Mouse (Mus musculus): ENCODE data around the gene Shisal1. TPM values are rescaled to one million over a fixed set of nuclear protein-coding genes. Genes with fewer than 3 reads are reported as not detected.

Gene Shisal1
- polyA plus RNA-seq, 1 experiment from 2014 or later = 7.9 TPM

DNA sequence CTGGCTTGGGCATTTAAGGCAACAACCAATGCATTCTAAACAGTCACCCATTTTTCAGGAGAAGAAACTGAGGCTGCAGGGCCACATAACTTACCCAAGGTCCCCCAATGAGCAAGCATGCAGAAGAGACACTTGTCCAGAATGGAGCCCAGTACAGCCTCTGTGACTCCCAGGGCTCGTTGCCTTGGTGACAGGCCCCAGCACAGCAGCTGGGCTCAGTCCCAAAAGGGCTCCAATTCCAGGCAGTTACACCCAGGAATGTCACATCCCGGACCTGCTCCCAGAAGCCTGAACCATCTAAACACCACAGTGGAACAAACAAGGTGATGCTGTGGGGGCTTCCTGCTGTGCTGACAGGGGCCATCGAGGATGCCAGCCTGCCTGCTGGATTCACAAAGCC, 6.1 kb downstream of the Shisal1 start:
- Histone ChIP-seq H3K4me1 (ENCODE audit: control insufficient read depth, insufficient read depth, low read length) (peaks cover 32% of the 10 kb centered on the region), H3K4me2 (ENCODE audit: low read length) (no peak overlapping the region), H3K27ac (ENCODE audit: low read depth, low read length) (no peak overlapping the region), H3K9me3 (replicated peaks; ENCODE audit: control insufficient read depth, low read length) (no peaks in the 10 kb centered on the region), H3K9ac (ENCODE audit: low read length) (0 out of 2 replicates have a peak overlapping the region, but pooled peaks have one; percentile 30), H3K27me3 (replicated peaks; ENCODE audit: control insufficient read depth, insufficient read depth, low read length) (no peaks in the 10 kb centered on the region), H3K36me3 (ENCODE audit: control insufficient read depth, insufficient read depth, low read length) (no peaks in the 10 kb centered on the region), H3K4me3 (ENCODE audit: low read depth, low read length) (no peak overlapping the region)
- 38% methylated on average over 3 of the region's 3 CpGs for WGBS
- no peak for DNase-seq (ENCODE audit: low spot score)
- ATAC-seq = peak; percentile 22; the same call in 1 of the 2 replicates

DNA sequence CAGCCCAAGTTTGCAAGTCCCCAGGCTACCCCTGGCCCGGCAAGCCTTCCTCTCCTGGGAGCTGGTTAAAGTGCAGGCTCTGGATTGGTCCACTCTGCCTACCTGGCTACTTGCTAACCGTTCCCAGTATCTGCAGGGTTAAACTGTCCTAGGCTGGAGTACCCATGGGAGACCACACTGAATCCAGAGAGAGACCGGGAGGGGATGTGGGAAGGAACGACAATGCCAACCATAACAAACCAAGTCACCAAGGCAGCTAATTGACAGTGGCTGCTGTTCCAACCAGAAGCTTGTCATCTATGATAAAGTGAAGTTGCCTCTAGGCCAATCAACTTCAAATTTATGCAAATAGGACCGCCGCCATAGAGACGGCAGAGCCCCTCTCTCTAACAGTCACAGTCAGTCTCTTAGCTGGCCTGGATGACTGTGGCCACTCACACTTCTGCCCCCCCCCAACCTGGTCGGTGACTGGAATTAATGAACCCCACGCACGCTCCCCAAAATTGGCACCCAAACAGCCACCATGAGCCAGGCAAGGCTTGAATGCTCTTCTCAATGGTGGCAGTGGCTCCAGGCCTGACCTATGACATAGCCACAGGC, 13.2 kb downstream of the Shisal1 start:
- no peak overlapping the region for H3K27ac ChIP-seq (ENCODE audit: low read depth, low read length)
- H3K4me3 ChIP-seq (ENCODE audit: low read depth, low read length) = no peak overlapping the region
- H3K4me2 ChIP-seq (ENCODE audit: low read length) = no peak overlapping the region
- no peaks in the 10 kb centered on the region for H3K4me1 ChIP-seq (ENCODE audit: control insufficient read depth, insufficient read depth, low read length)
- H3K9ac ChIP-seq (ENCODE audit: low read length) = no peak overlapping the region
- H3K9me3 ChIP-seq (replicated peaks; ENCODE audit: control insufficient read depth, low read length) = no peaks in the 10 kb centered on the region
- ATAC-seq (no peak), DNase-seq (ENCODE audit: low spot score) (no peak)
- H3K27me3 ChIP-seq (replicated peaks; ENCODE audit: control insufficient read depth, insufficient read depth, low read length) = no peaks in the 10 kb centered on the region
- 71% methylated on average over 10 of the region's 10 CpGs for WGBS
- no peaks in the 10 kb centered on the region for H3K36me3 ChIP-seq (ENCODE audit: control insufficient read depth, insufficient read depth, low read length)

DNA sequence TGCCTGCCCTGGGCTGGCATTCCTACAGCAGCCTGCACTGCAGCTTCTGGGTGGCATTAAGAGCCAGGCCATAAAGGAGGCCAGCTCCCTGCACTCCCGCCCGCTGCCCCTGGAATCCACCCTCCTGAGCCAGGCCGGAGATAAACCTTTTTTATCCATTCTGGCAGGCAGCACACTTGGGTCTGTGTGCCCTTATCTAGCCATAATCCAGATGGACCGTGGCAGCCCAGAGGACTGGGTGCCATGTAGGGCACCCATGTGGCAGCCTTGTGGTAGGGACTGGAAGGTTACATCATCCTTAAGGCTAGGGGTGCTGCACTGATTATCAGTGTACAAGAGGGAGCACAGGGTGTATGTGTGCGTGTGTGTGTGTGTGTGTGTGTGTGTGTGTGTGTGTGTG, 16.4 kb downstream of the Shisal1 start:
- no peaks in the 10 kb centered on the region for H3K36me3 ChIP-seq (ENCODE audit: control insufficient read depth, insufficient read depth, low read length)
- H3K27me3 ChIP-seq (replicated peaks; ENCODE audit: control insufficient read depth, insufficient read depth, low read length) = no peaks in the 10 kb centered on the region
- H3K9me3 ChIP-seq (replicated peaks; ENCODE audit: control insufficient read depth, low read length) = no peaks in the 10 kb centered on the region
- no peak overlapping the region for H3K4me2 ChIP-seq (ENCODE audit: low read length)
- H3K4me1 ChIP-seq (ENCODE audit: control insufficient read depth, insufficient read depth, low read length) = no peaks in the 10 kb centered on the region
- 79% methylated on average over 5 of the region's 5 CpGs for WGBS
- H3K27ac ChIP-seq (ENCODE audit: low read depth, low read length) = no peak overlapping the region
- no peak overlapping the region for H3K4me3 ChIP-seq (ENCODE audit: low read depth, low read length)
- H3K9ac ChIP-seq (ENCODE audit: low read length) = no peak overlapping the region
- ATAC-seq (no peak), DNase-seq (ENCODE audit: low spot score) (no peak)

DNA sequence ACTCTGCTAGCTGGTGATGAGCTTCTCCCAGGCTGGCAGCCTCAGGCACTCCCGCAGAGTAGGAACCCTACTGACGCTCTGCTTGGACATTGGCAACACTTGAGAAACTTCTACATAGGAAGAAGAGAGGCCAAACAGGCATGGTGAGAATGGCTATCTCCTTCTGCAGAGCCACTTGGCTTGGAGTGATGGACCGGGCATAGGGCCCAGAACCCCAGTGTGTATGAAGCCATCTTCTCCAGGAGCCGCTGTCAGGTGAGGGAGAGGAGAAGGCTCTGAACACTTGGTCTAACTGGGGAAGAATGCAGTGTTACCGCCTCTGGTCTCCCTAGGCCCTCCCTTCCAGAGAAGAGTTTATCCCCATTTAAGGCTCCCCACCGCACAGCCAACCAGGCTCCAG, 19.3 kb downstream of the Shisal1 start:
- Histone ChIP-seq H3K4me3 (ENCODE audit: low read depth, low read length) (no peak overlapping the region), H3K36me3 (ENCODE audit: control insufficient read depth, insufficient read depth, low read length) (no peaks in the 10 kb centered on the region), H3K27me3 (replicated peaks; ENCODE audit: control insufficient read depth, insufficient read depth, low read length) (no peaks in the 10 kb centered on the region), H3K4me1 (ENCODE audit: control insufficient read depth, insufficient read depth, low read length) (no peaks in the 10 kb centered on the region), H3K4me2 (ENCODE audit: low read length) (no peak overlapping the region), H3K9me3 (replicated peaks; ENCODE audit: control insufficient read depth, low read length) (no peaks in the 10 kb centered on the region), H3K9ac (ENCODE audit: low read length) (no peak overlapping the region), H3K27ac (ENCODE audit: low read depth, low read length) (no peak overlapping the region)
- ATAC-seq (no peak), DNase-seq (ENCODE audit: low spot score) (no peak)
- 92% methylated on average over 6 of the region's 6 CpGs for WGBS

DNA sequence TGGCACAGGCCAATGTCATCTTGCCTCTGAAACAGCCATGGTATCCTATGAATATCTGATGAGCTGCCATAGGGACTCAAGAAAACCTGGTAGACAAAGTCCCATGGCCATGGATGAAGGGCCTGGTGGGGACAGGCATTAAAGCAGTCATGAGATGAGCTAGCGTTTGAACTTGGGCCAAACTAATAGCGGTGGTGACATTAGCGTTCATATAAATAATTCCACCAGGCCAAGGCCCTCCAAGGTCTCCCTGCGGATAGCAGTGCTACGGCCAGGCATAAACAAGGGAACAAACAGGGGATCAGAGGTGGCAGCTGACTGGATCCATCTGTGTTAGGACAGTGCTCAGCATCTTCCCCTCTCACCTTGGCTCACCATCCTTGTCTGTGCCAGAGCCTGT, 21.2 kb downstream of the Shisal1 start:
- Histone ChIP-seq H3K9me3 (replicated peaks; ENCODE audit: control insufficient read depth, low read length) (no peaks in the 10 kb centered on the region), H3K27ac (ENCODE audit: low read depth, low read length) (no peak overlapping the region), H3K4me1 (ENCODE audit: control insufficient read depth, insufficient read depth, low read length) (peaks cover 3% of the 10 kb centered on the region; the same call in 1 of the 2 replicates), H3K36me3 (ENCODE audit: control insufficient read depth, insufficient read depth, low read length) (no peaks in the 10 kb centered on the region), H3K27me3 (replicated peaks; ENCODE audit: control insufficient read depth, insufficient read depth, low read length) (no peaks in the 10 kb centered on the region), H3K9ac (ENCODE audit: low read length) (no peak overlapping the region), H3K4me2 (ENCODE audit: low read length) (no peak overlapping the region), H3K4me3 (ENCODE audit: low read depth, low read length) (no peak overlapping the region)
- DNase-seq (ENCODE audit: low spot score) (no peak), ATAC-seq (no peak)
- 91% methylated on average over 5 of the region's 5 CpGs for WGBS

DNA sequence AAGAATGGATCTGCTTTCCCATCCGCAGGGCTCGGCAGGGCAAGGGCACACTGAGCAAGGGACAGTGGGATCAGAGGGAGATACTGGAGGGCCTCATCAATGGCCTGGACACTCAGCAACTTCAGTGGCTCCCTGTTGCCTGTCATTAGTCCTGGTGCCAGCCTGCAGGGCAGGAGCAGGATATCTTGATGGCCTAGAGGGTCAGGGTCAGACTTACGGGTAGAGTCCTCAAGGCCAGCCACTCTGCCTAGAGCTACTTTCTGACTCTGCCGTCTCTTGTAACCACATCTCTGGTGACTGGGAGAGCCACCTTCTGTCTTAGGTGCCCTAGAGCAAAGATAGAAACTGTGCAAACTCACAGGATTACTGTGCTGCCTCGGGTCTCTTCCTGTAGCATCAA, 23.1 kb downstream of the Shisal1 start:
- ATAC-seq = no peak
- H3K4me1 ChIP-seq (ENCODE audit: control insufficient read depth, insufficient read depth, low read length) = peaks cover 6% of the 10 kb centered on the region; the same call in 1 of the 2 replicates
- no peak overlapping the region for H3K4me3 ChIP-seq (ENCODE audit: low read depth, low read length)
- no peaks in the 10 kb centered on the region for H3K36me3 ChIP-seq (ENCODE audit: control insufficient read depth, insufficient read depth, low read length)
- H3K27me3 ChIP-seq (replicated peaks; ENCODE audit: control insufficient read depth, insufficient read depth, low read length) = no peaks in the 10 kb centered on the region
- no peak overlapping the region for H3K4me2 ChIP-seq (ENCODE audit: low read length)
- 84% methylated on average over 5 of the region's 5 CpGs for WGBS
- no peak for DNase-seq (ENCODE audit: low spot score)
- H3K9me3 ChIP-seq (replicated peaks; ENCODE audit: control insufficient read depth, low read length) = no peaks in the 10 kb centered on the region
- no peak overlapping the region for H3K27ac ChIP-seq (ENCODE audit: low read depth, low read length)
- no peak overlapping the region for H3K9ac ChIP-seq (ENCODE audit: low read length)

DNA sequence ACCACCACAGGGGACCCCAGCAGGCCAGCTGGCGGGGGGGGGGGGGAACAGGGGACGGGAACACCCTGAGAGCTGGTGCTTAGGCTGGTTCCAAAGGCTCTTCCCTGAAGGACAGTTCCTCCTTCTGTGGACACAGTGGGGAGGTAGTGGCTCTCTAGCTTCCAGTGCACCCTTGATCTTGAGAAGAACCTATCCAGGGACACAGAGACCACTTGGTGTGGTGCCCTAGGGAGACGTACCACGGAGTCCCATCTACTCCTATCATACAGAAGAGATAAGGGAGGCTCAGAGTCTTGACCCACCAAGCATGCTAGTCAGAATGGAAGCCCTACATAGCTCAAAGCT, 28.7 kb downstream of the Shisal1 start:
- 29% methylated on average over 4 of the region's 4 CpGs for WGBS
- Histone ChIP-seq H3K36me3 (ENCODE audit: control insufficient read depth, insufficient read depth, low read length) (no peaks in the 10 kb centered on the region), H3K27me3 (replicated peaks; ENCODE audit: control insufficient read depth, insufficient read depth, low read length) (no peaks in the 10 kb centered on the region), H3K4me1 (ENCODE audit: control insufficient read depth, insufficient read depth, low read length) (peaks cover 40% of the 10 kb centered on the region), H3K27ac (ENCODE audit: low read depth, low read length) (peak overlapping the region; percentile 88), H3K4me3 (ENCODE audit: low read depth, low read length) (no peak overlapping the region), H3K4me2 (ENCODE audit: low read length) (no peak overlapping the region), H3K9me3 (replicated peaks; ENCODE audit: control insufficient read depth, low read length) (no peaks in the 10 kb centered on the region), H3K9ac (ENCODE audit: low read length) (peak overlapping the region; percentile 9; the same call in 1 of the 2 replicates)
- DNase-seq (ENCODE audit: low spot score) (no peak), ATAC-seq (0 out of 2 replicates have a peak, but pooled peaks have one; percentile 1)

DNA sequence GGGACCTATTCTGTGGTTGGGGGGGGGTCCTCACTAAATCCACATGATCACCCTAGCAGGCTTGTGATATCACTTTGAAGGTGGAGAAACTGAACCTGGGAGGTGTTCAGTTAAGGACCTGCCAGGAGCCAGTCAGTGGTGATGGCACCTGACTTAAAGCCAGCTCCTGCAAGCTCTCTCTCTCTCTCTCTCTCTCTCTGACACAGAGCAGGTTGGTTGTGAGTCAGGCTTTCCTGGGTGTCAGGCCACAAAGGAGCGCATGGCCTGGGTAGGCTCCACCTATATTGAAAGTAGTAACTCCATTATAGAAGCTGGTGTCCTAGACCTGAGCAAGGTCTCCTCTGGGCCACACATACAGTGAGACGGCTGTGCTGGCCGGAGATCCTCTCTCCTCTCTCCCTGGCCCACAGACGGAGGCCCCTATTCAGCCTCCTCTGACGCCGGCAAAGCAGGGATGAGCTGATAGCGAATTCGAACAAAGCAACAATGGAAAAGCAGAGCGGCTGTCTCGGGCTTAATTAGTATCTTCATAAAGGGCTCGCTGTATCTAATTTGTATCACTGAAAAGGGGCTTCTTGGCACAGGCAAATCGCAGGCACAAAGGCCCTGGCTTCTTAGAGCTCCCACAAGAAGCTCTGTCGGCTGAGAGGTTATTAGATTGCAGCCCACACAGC, 29.2 kb downstream of the Shisal1 start:
- Histone ChIP-seq H3K4me2 (ENCODE audit: low read length) (no peak overlapping the region), H3K9ac (ENCODE audit: low read length) (peak overlapping the region; percentile 9; the same call in 1 of the 2 replicates), H3K36me3 (ENCODE audit: control insufficient read depth, insufficient read depth, low read length) (no peaks in the 10 kb centered on the region), H3K27me3 (replicated peaks; ENCODE audit: control insufficient read depth, insufficient read depth, low read length) (no peaks in the 10 kb centered on the region), H3K4me1 (ENCODE audit: control insufficient read depth, insufficient read depth, low read length) (peaks cover 45% of the 10 kb centered on the region), H3K4me3 (ENCODE audit: low read depth, low read length) (no peak overlapping the region), H3K27ac (ENCODE audit: low read depth, low read length) (peak overlapping the region; percentile 88), H3K9me3 (replicated peaks; ENCODE audit: control insufficient read depth, low read length) (no peaks in the 10 kb centered on the region)
- ATAC-seq (peak; percentile 74), DNase-seq (ENCODE audit: low spot score) (peak; percentile 90)
- WGBS = 5% methylated on average over 13 of the region's 13 CpGs

DNA sequence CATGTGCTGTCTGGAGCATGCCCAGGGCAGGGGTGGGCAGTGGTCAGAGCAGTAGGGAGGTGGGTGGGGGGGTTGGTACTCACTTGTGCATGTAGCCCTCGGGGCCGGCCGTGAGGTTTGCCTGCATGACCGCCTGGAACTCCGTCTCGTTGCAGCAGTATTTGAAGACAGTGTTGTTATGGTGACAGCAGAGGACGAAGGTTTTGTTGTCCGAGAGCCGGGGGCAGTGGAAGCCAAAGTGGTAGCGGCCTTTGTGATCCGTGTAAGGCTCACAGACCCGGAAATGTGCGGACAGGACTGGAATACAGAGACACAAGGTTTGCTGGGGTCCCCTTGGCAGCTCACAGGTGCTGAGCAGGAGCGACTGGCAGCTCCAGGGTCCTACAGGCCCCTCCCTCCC, 29.9 kb downstream of the Shisal1 start:
- Histone ChIP-seq H3K4me3 (ENCODE audit: low read depth, low read length) (no peak overlapping the region), H3K4me2 (ENCODE audit: low read length) (no peak overlapping the region), H3K27me3 (replicated peaks; ENCODE audit: control insufficient read depth, insufficient read depth, low read length) (no peaks in the 10 kb centered on the region), H3K36me3 (ENCODE audit: control insufficient read depth, insufficient read depth, low read length) (no peaks in the 10 kb centered on the region), H3K4me1 (ENCODE audit: control insufficient read depth, insufficient read depth, low read length) (peaks cover 48% of the 10 kb centered on the region), H3K27ac (ENCODE audit: low read depth, low read length) (peak overlapping the region; percentile 88), H3K9ac (ENCODE audit: low read length) (peak overlapping the region; percentile 9; the same call in 1 of the 2 replicates), H3K9me3 (replicated peaks; ENCODE audit: control insufficient read depth, low read length) (no peaks in the 10 kb centered on the region)
- 39% methylated on average over 14 of the region's 14 CpGs for WGBS
- no peak for ATAC-seq
- no peak for DNase-seq (ENCODE audit: low spot score)
